Mouse (Mus musculus) layer of hippocampus, adult 11-12 months (tissue): ENCODE data around the gene Fam227b.

Source experiments
- DNase-seq: peaks from one replicate; pipeline ENCODE4 v3.0.0; 2022; ENCODE audit warnings: low spot score

The Fam227b gene

DNA sequence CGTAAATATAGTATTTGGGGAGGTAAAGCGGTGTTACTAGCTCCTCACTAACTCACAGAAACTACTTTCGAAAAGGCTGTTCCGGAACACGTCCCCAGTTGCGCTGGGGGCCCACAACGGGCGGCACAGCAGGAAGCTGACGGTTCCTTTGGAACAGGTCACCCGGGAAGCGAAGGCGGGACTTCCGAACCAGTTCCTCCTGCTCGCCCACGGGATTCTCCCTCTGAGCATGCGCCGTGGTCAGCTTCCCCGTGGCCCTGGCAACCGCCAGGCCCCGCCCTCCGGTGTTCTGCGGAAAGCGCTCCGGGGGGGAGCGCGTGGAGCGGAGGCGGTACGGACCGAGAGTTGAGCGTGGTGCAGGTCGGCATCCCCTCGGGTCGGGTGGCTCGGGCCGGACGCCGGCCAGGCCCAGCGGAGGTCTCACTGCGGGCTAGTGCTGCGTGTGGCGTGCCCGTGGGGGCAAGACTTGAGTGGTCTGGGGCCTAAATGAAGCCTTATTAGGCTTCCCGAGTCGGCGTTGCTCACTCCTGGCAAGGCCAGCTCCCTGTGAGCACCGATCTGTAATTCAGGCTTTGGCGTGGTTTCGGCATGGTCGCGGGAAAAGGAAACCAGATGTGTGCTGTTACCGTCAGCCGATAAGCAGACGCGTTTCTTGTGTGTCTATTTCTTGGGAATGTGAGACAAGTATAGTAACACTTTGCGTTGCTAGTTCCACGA is at the start of gene Fam227b, which contains the start of gene Dtwd1:
TSS of gene Fam227b (minus strand) at position 150 of the 717 bp plus-strand sequence.
TSS of gene Dtwd1 (plus strand) at position 287 of the 717 bp plus-strand sequence.
- DNase-seq = peak; percentile 98

- no peak for DNase-seq
Observed at GRCm38 (mm10) chr2:126198971-126199370, 47.2 kb upstream of the Fam227b start.

DNA sequence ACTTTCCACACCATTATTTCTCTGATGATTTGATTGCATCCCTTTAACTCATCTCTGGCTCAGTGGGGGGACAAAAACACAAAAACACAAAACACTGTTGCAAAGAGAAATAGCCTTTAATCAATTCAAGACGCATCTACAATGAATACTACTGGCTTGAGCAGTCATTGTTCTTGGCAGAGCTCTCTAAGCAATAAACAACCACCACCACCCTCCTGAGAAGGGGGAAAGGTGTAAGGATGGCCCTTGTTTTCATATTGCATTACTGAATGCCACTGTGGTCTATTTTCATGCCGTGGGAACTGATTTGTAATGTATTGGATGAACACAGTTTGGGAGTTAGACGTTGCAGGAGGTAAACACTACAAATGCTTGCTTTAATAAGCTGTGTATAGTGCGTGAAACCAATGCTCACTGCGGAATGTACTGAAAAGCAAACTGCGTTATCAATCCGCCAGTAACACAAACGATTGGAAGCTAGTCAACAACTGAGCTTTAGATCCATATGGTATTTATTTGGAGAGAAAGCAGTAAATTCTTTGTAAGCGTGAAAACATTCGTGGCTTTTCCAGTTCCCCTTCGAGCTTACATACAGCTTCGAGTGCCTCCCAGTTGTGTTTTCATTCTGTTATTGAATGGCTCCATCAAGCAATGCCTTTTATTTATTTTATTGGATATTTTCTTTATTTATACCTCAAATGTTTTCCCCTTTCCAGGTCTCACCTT is 44.0 kb upstream of the Fam227b start:
- DNase-seq = no peak

DNA sequence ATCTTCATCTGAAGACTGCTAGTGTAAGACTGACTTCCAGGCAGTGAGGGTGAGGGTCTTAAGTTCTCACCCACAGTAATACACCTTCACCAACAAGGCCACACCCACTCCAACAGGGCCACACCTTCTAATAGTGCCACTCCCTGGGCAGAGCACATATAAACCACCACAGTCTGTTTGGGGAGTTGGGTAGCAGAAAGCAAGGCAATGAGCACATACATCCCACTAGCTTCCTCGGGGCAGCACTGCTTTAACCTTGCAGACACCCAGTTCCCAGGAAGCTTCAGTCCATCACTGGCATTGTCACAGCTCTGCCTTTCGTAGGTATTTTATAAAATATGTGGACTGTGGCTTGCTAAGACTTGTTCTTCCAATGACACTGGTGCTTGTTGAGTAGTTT is 40.3 kb upstream of the Fam227b start:
- DNase-seq = no peak

GRCm38 (mm10) chr2:126191306-126191705 is 39.5 kb upstream of the Fam227b start:
- DNase-seq = no peak

GRCm38 (mm10) chr2:126171427-126171826 is 19.6 kb upstream of the Fam227b start:
- no peak for DNase-seq

DNA sequence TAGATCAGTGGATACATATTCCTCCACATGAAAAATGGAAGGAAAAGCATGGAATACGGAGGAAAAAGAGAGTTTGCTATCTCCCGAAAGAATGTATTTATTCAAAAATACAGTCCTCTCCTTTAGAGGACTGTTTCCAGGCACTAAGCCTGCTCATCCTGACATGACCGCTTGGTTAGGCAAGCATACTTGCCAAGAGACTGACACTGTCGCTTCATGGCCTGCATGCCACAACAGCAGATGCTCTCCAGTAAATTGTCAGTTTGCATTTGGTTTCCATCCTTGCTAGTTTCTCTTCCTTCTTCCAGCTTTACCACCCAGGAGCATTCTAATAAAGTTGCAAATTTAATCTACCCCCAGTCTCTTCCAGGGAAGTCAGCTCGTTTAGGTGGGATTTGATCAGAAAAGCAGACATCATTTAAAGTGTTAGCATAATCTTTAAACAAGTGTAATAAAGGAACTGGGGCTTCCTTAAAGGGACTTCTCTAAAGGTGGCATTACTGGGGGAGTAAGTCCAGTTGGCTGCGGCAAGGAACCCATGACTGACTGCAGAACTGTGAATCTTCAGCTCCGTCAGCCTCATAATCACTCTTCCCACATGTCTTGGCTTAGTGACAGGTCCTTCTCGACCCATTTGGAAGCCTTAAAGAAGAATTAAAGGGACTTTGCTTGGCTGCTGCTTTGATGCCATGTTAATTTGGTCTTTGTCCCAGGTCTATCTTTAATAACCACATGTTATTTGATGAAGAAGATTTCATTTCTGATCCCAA is 15.2 kb upstream of the Fam227b start:
- no peak for DNase-seq

DNA sequence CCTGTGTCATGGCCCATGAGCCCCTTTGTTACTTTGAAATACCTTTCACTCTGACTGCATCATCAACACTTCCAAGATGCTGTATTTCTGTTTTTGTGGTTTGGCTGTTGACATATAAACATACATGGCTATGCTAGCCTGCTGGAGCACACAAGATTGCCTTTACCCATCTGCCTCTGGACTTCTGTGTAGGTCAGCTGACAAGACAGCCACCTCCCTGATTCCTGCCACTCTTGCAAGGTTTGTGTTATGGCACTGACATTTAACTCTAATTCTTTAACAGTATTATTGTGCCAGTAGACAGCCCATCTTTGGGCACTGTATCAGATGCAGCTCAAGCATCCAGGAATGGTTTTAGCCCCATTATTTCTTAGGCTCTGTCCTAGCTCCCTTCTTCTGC is 14.5 kb upstream of the Fam227b start:
- no peak for DNase-seq

GRCm38 (mm10) chr2:126165277-126166018 is 13.6 kb upstream of the Fam227b start:
- no peak for DNase-seq

GRCm38 (mm10) chr2:126147723-126148122 is 4.1 kb downstream of the Fam227b start:
- no peak for DNase-seq

DNA sequence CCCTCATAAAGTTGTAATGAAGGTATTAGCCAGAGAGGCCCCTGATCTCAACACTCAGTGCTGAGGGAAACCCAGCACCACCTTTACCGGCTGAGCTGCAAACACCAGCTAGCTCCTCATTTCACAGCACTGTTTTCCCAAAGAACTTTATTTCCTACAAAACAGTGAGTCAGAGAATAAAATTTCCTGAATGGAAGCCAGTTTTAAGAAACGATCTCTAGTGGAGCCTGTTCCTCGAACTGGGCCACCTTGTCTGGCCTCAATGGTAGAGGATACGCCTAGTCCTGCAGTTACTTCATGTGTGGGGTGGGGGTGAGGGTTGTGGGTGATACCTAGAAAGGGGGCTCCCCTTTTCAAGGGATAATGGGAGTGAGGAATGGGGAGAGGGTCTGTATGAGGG is 57.2 kb downstream of the Fam227b start:
- DNase-seq = no peak

DNA sequence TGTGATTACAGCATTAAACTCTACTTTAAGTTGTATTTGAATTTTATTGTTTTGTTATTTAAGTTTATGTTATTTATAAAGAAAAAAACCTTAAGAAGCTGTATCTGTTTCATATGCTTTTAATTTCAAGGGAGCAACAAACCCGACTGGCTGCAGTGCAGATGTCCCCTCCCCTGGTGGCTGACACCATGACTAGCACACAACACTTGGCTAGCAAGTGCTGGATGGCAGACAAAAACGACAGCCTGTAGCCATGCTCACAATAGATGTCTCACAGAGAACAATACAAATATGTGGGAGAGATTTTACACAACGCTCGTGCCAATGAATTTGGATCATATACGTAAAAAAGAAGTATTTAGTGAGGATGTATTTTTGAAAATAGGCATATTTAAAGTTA is 61.4 kb downstream of the Fam227b start:
- no peak for DNase-seq

- no peak for DNase-seq
Observed at GRCm38 (mm10) chr2:126086187-126086586, 65.6 kb downstream of the Fam227b start.

DNA sequence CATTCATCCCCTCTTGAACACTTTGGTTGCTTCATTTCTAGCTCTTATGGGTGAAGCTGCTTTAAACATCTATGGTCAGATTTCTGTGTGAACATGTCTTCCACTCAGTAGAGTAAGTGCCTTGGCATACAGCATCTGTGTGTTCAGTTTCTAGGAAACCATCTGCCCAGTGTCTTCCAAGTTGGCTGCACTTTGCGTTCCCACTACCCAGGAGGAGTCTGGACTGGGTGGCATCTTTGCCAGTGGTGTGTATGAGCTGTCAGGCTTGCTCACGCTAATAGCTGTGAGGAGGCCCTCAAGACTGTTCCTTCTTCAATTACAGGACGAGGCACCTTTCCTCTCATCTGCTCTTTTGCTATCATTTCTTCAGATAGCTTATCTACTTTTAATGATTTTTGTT is 67.5 kb downstream of the Fam227b start:
- DNase-seq = peak; percentile 15

GRCm38 (mm10) chr2:126079086-126079485 is 72.7 kb downstream of the Fam227b start:
- no peak for DNase-seq

- no peak for DNase-seq
Observed at GRCm38 (mm10) chr2:126076506-126076905, 75.3 kb downstream of the Fam227b start.

- no peak for DNase-seq
Observed at GRCm38 (mm10) chr2:126073744-126074143, 78.1 kb downstream of the Fam227b start.

GRCm38 (mm10) chr2:126069740-126070139 is 82.1 kb downstream of the Fam227b start:
- DNase-seq = no peak

GRCm38 (mm10) chr2:126065303-126065856 is 86.4 kb downstream of the Fam227b start:
- DNase-seq = no peak

DNA sequence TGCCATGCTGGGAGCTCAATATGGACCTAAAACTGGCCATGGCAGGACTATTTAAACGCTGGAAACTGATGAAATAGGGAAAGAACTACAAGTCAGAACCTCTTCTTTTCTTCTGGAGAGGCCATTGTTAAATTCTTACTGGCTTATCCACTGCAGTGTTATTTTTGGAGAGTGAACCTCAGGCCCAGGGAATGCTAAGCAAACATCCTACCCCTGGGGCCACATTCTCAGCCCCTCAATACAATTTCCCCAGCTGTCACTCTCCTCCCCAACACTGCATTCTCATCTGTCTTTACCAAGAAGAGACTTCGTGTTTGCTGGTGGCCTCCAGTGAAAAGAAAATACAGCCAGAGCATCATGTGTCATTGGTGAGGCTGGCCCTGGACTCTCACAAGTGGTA is 87.0 kb downstream of the Fam227b start:
- DNase-seq = no peak

DNA sequence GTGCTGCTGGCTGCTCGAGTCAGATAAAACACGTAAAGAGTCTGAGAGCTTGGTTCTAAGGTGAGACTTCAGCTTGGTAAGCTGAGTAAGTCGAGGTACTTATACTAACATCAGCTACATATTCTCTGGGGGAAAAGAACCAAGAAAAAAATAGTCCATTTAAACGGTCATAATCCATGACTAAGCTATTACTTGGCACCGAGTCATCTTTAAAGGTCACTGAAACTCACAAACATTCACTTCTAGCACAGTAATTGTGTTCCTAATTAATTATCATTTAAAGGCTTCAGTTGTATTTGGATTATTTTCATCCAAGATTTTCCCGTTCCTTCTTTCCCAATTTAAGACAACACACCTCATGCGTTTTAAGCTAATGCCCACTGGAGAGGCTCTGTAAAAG is 88.9 kb downstream of the Fam227b start:
- no peak for DNase-seq
